Mouse (Mus musculus): ENCODE measurements around the gene Lrp11.
A peak's percentile ranks its signal among the peaks of the same experiment; 100 is the strongest.

Gene Lrp11

DNA sequence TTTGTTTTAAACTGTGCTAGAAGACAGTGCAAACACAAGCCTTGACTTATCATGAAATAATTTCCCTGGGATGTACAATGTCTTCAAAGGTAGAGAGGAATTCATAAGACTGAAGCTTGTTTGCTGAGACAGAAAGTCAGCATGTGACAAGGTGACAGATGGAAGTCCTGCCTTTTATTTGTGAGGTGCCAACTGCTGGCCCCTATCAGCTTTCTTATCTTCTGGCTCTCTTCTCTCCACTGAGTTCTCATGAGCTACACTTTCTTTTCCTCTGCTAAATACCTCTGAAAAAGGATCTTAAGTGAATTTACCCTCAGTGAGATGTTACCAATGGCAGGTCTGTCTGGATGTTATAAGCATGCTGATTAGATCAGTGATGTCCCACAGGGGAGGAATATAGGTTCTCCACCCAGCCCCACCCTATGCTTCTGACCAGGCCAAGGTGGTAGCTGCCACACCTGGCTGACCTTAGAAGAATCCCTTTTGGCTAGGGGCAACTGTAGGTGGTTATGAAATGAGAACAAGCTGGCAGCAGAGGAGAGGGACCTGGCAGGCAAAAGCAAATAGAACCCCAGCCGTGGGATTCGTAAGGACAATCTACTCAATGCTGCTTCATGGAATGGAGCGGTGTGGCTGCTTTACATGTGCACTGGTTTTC, 34.4 kb downstream of the Lrp11 start:
- DNase-seq, result no peak

DNA sequence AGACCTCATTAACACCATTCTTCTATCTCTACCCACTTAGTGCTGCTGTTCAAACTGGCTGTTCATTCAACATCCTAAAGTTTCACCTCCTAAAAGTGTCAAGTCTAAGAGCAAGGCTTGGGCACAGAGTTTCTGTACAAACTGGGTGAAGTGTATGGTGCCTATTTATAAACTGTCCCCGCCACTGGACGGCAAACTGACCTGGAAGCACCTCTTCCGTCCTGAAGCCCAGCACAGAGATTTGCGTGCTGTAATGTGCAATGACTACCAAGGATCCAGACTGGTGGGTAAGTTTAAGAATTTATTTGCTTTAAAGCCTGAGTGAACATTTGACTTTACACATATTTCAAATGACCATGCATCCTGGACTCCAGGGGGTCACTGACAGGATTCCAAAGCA, 39.5 kb downstream of the Lrp11 start:
- no peak for DNase-seq

DNA sequence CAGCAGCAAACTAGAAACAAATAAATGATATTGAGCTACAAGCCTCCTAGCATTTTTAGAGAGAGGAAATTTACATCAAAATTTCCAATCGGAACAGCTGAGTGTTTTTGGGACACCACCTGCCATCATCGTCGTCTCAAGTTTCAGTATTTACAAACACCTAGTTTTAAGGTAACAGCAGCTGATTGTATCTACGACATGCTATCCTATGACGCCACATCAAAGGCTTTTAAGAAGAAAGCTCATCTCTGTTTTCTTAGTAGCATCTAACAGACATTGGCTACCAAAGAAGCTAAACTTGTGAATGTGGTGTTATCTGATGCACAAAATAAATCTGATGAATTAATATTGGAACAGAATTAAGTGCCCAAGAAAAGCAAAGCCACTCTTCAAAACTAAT, 40.7 kb downstream of the Lrp11 start:
- DNase-seq, result no peak

DNA sequence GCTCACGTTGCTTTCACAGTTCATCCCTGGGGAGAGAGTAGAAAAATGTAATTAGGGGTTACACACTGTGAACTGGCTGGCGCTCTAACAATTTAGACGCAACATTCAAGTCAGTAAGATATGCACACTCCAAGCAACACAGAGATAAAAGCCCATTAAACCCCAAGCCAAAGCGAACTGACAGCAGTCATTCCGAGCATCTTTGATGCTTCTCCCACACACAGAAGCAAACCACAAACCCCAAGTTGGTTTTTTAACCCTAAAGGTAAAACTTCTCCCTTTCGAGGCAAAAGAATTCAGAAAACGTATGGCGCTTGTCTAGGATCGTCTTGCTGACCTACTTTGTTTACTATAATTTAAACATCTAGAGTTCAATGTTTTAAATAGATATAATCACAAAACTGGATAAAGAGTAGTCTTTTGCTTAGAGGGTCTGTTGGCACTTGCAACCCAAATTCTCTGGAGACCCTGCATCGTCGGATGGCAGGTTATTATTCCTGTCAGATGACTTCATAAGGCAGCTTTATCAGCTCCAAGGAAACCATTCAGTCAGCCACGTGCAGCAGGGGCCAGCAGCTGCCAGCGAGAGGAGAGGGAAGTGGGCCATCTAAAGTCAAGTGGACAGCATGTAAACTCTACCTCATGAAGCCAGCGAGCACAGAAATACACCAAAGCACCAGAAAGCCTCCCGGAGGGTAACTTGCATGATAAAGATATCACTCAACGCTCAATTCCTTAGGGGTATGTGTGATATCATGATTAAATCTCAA, 41.5 kb downstream of the Lrp11 start:
- DNase-seq, result no peak

DNA sequence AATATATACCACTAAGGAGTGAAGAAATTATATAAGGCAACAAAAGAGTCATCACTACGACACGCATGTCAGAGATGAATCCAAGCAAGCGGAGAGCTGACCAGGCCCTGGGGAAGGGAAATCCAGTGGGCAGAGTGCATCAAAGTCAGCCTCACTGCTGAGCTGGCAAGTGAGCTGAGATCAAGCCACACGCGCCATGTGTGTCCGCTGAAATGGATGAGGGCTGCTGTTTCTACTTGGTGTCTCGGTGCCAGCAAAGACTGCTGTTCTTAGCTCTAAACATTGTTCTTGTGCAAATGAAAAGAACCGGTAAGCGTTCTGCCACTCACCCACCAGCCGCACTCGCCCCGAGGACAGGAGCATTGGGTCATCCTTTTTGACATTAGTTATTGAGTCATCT, 50.8 kb downstream of the Lrp11 start:
- DNase-seq, result no peak

DNA sequence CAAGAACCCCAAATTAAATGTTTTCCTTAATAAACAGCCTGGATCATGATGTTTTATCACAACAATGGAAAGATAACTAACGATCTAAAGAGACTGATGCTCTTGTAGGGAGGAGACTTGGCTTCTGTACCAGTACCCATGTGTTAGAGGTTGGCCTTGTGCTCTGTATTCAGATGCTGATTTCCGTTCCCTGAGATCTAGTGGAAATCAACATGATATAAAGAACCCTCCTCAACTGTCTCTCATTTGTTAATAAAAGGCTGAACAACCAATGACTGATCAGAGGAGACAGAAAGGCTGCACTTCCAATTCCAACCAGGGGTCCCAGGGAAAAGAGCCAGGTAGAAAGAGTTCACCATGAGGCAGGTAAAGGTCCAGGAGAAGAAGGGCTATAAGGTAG, 56.3 kb downstream of the Lrp11 start:
- no peak for DNase-seq

DNA sequence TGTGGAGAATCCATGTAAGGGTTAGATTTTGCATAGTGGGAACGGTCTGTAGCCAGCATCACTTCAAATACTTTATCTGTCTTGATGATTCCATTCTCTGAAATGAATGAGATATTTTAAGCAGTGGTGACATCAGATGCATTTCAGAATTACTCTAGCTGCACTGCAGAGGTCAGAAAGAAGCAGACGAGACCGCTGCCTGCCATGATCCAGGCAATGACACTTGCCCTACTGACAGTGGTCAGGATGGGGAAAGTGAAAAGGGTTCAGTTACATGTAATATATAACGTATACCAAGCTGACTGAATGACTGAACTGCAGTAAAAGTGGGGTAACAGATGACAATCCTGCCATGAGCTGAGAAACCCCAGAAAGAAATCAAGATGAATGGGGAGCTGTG, 59.5 kb downstream of the Lrp11 start:
- no peak for DNase-seq

DNA sequence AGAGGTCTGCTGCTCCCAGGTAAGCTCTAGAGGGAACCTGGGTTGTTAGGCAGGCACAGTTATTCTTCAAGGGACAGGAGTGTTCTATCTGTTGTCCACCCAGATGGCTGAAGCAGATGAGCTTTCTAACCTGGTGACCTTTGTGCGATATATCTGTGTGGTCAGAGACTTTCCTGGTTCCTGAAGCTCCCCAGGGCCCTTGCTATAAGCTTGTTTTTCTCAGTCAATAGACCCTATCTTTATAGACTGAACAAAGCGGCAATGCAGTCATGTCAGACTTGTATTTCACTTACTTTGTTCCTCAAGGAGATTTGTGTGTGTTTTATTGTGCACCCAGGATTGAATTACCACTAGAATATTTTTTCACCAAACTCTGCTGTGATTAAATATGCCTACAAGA, 61.5 kb downstream of the Lrp11 start:
- no peak for DNase-seq

DNA sequence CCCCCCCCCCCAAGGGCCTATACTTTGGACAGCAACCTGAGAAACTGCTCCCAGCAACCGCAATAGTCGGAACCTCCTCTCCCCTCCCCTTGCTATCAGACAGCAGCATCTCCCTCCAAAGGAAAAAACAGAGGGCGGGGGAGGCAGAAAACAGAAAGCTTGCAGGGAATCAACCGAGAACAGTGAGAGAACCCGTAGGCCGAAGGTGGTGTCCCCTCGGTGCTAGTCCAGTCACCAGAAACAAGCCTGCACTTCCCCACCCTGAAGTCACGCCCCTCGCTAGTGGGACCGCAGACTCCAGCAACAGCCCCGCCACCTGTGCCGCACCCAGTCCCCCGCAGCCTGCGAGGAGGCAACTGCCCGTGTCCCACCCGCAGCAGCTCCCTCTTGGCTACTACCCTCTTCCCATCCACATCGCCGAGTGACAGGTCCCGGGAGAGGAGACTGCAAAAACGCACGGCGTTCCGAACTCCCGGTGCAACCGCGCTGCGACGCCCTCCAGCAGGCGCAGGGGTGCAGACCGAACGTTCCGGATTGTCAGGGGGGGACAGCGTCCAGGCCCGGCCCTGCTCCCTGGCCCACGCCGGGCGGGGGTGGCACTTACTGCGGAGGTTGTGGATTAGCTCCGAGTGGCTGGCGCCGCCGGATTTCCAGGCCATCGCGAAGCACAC, 73.0 kb downstream of the Lrp11 start:
- peak in 1 of 2 experiments; percentile 86 for DNase-seq

DNA sequence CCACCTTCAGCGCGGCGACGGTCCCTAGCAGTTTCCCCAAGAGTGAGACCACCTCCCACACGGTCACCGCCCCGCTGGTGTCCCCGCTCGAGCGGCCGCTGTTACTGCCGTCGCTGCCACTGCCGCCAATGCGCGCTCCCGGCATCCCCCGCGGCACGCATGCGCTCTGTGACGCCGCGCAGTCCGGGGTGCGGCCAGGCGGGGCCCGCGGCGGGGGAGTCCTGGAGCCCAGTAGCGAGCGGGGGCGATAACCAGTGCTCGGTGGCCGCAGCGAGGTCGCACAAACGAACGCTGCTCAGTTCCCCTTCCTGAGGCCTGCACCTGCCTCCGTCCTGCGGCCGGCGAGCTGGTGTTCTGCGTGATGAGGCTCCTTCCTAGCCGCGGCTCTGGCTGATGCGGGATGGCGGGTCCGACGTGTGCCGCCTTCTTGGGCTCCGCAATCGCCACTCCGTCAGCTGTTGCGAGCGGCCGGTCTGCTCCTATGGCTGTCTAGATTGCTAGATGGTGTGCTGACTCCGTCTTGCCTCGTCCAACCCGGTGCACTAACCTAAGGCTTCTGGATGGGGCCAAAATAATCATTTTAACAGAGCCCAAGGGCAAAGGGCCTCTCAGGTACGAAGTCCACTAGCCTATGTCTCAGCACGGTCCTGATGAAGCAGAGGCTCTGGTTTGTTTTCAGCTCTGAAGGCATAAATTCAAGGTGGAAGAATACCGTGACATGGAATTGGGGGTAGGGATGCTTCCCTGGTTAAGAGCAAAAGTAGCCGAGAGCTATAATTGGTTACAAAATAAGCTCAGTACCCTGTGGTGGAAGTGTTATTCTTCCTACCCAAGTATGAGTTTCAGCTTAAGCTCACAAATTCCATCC, 73.8 kb downstream of the Lrp11 start:
- peak; percentile 94 to 96 for DNase-seq

DNA sequence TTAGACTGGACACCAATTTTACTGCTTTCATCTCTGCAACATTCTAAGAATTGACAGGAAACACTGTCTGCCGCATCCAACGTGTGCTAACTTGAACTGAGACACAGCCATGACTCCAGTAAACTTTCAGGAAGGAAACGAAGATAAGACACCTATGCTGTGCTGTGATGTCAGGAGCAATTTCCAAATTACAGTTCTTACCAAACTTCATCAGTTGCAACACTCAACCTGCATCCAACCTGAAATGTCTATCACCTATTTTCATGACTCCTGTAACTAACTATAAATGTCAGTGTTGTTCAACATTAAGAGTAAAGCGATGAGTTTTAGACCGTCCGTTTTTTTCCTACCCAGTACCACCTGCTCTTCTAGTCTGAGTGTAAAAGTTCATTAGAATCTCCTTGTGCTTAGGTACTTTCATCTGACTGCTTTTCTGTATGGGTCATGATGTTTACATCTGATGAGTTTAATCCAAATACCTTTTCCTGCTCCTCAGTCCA, 74.5 kb downstream of the Lrp11 start:
- DNase-seq, result no peak

DNA sequence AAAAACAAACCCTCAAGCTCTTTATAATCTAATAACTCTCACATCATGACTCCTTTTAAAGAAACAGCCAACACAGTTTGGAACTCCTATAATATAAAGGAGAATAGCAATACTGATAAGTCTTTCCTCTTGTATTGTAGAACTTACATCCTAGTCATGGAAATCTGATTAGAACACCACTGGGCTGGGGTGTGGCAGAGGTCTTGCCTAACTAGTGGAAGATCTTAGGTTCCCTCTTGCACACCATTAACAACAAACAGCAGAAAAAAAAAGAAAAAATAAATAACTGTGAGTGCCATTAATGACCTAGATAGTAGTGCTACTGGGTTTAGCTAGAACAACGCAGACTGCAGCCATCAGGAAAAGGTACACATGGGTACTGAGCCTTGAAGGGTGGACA, 75.3 kb downstream of the Lrp11 start:
- no peak for DNase-seq

DNA sequence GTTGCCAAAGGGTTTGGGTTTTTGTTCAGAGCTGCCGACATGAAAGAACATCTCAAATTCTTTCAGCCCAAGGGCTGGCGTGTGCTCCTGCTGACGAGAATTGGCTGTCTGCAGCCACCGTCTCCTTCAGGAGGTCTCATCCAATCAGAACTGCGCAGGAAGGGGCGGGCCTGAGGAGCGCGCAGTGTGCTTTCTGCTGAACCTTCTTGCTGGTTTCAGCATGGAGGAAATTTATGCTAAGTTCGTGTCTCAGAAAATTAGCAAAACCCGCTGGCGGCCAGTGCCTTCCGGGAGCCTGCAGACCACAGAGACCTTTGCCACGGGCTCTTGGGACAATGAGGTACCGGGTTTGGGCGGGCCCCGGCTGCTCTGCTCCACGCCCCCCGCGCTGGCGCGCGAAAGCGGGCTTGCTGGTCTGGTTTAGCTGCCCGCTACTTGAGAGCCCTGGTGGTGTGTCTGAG, 77.8 kb downstream of the Lrp11 start, which contains the start of gene Nup43:
Nup43 (plus strand) TSS at position 162 of the 461 bp plus-strand sequence.
- DNase-seq, result peak; percentile 93

DNA sequence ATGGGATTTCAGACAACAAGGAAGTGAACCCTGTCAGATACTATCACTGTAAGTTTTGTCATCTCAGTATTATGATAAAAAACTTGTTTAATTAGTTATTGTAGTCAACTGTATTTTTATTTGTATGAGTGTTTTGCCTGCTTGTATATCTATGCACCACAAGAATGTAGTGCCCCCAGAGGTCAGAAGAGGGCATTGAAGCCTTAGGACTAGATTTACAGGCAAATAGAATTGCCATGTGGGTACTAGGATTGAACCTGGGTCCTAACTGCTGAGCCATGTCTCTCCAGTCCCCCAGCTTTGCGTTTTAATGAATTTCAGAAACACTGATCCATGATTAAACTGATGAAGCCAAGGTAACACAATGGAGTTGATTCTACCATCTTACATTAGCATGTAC, 84.1 kb downstream of the Lrp11 start:
- DNase-seq, result peak in 1 of 2 experiments; percentile 21
